Mouse (Mus musculus) testis, adult 2 months (tissue): ENCODE measurements around the gene Rbm6.

Experiments
- CTCF ChIP-seq: fragments of 200-500 bp; IDR thresholded peaks from 2 replicates; pipeline ENCODE4 v1.5.1; 2012; ENCODE audit warnings: low read depth, mild to moderate bottlenecking, inconsistent platforms, low read length, moderate library complexity; ENCODE audit not compliant: control insufficient read depth, insufficient read depth, insufficient replicate concordance
- POLR2A ChIP-seq: fragments of 200-500 bp; IDR thresholded peaks from 2 replicates; pipeline ENCODE4 v1.6.1; 2012; ENCODE audit warnings: low read depth, mild to moderate bottlenecking, inconsistent platforms, low read length, moderate library complexity; ENCODE audit not compliant: control insufficient read depth

GRCm38 (mm10) chr9:107728919-107729670 is 143.9 kb downstream of the Rbm6 start:
- TF ChIP-seq CTCF (no peak), POLR2A (no peak)
